In the genomic region with DNA sequence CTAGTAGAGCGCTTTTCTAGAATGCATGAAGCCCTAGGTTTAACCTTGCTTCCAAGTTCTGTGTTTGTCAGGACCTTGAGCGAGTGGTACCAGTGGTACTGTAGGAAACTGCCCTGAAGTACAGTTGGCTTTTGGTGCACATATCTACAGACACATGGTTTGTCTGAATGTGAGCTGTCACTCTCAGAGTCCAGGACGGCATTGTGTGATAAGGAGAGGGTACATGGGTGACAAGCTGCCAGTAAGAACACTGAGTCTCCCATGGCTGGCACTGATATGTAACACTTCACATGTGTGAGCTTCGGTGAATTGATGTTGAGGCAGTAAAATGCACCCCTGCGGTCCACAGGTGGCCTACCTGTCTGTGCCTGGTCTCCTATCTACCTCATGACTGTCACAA, we compare ENCODE assay signal across 21 mouse cellular contexts. TPM values are rescaled to one million over a fixed set of nuclear protein-coding genes. Genes with fewer than 3 reads are reported as not detected.
DNase-seq lines count a peak whose midpoint lies in the region; ATAC-seq and TF ChIP-seq lines count a peak whose summit lies in the region.
"Had no signal": no experiment of that assay in that cellular context is flagged by ENCODE, and none has a peak within 500 bp of the region (broad histone marks: within the 10 kb centered on the region; RNA-seq: fewer than 3 reads in every experiment).

No protein-coding gene starts in this region.

- DNase-seq in forebrain, embryonic 10.5 days (ENCODE audit: extremely low spot score, low spot score): no peak
- no peak for DNase-seq in midbrain, postnatal 0 days (ENCODE audit: low spot score)
- no peak for DNase-seq in urinary bladder, postnatal 25 days (ENCODE audit: low spot score)
- no peak for DNase-seq in left cerebral cortex, adult 2 months (ENCODE audit: extremely low spot score in 1 of 2, low spot score in 2 of 2)
- DNase-seq: cerebellum, postnatal 25 days; gastrocnemius, postnatal 14 days; heart, postnatal 10 days; lung, adult 2 months; lung, postnatal 36 days; right cerebral cortex, postnatal 14 days; thymus, postnatal 4 days had no signal

- H3K27ac ChIP-seq in forebrain, embryonic 12.5 days: 0 out of 2 replicates have a peak overlapping the region, but pooled peaks have one; percentile 8
- H3K27ac ChIP-seq in forebrain, embryonic 10.5 days: no peak overlapping the region
- H3K27ac ChIP-seq in midbrain, embryonic 12.5 days (replicated peaks): peak overlapping the region; percentile 42
- H3K27ac ChIP-seq in midbrain, postnatal 0 days (ENCODE audit: low read depth, low read length): no peak overlapping the region
- H3K27ac ChIP-seq in liver, embryonic 16.5 days (ENCODE audit: low read length): no peak overlapping the region
- H3K27ac ChIP-seq in stomach, embryonic 15.5 days: 0 out of 2 replicates have a peak overlapping the region, but pooled peaks have one; percentile 19
- H3K27ac ChIP-seq in left cerebral cortex, adult 2 months: no peak overlapping the region
- H3K27ac ChIP-seq: embryonic facial prominence, embryonic 10.5 days; kidney, postnatal 0 days; layer of hippocampus, adult 2 months; limb, embryonic 10.5 days; neural tube, embryonic 12.5 days had no signal

- TF ChIP-seq CTCF in midbrain, postnatal 0 days (IDR thresholded peaks at IDR 0.05): no peak
- TF ChIP-seq CTCF in left cerebral cortex, adult 2 months (IDR thresholded peaks at IDR 0.05): no peak

- WGBS in forebrain, embryonic 12.5 days: 93% methylated on average over 5 of the region's 5 CpGs
- 97% methylated on average over 5 of the region's 5 CpGs for WGBS in forebrain, embryonic 10.5 days
- WGBS in midbrain, embryonic 12.5 days: 94% methylated on average over 5 of the region's 5 CpGs
- WGBS in midbrain, postnatal 0 days: 93% methylated on average over 5 of the region's 5 CpGs
- WGBS in liver, embryonic 16.5 days (ENCODE audit: insufficient replicate concordance): 49% methylated on average over 5 of the region's 5 CpGs
- WGBS in stomach, embryonic 15.5 days: 82% methylated on average over 5 of the region's 5 CpGs

- no peak for ATAC-seq in forebrain, embryonic 12.5 days (ENCODE audit: low FRiP score)
- ATAC-seq in midbrain, embryonic 12.5 days (ENCODE audit: low FRiP score, low read depth): no peak
- no peak for ATAC-seq in midbrain, postnatal 0 days (ENCODE audit: low FRiP score)
- peak; percentile 86 for ATAC-seq in liver, embryonic 16.5 days (ENCODE audit: low read depth)
- peak; percentile 27; the same call in 1 of the 2 replicates for ATAC-seq in stomach, embryonic 15.5 days (ENCODE audit: insufficient read depth, low FRiP score, low read depth)
- ATAC-seq: inflammation-experienced regulatory T-cells, adult 6 months had no signal

- no peak overlapping the region for H3K4me2 ChIP-seq in forebrain, embryonic 12.5 days
- no peak overlapping the region for H3K4me2 ChIP-seq in midbrain, embryonic 12.5 days (replicated peaks)
- no peak overlapping the region for H3K4me2 ChIP-seq in midbrain, postnatal 0 days (ENCODE audit: low read depth, low read length, poor library complexity, severe bottlenecking)
- no peak overlapping the region for H3K4me2 ChIP-seq in liver, embryonic 16.5 days (ENCODE audit: low read depth, low read length)
- no peak overlapping the region for H3K4me2 ChIP-seq in stomach, embryonic 15.5 days
- H3K4me2 ChIP-seq: neural tube, embryonic 12.5 days had no signal

- H3K27me3 ChIP-seq in forebrain, embryonic 12.5 days: no peaks in the 10 kb centered on the region
- no peaks in the 10 kb centered on the region for H3K27me3 ChIP-seq in forebrain, embryonic 10.5 days (ENCODE audit: poor library complexity, severe bottlenecking)
- no peaks in the 10 kb centered on the region for H3K27me3 ChIP-seq in midbrain, embryonic 12.5 days
- no peaks in the 10 kb centered on the region for H3K27me3 ChIP-seq in midbrain, postnatal 0 days (ENCODE audit: insufficient read depth, low read length)
- H3K27me3 ChIP-seq in liver, embryonic 16.5 days (ENCODE audit: control insufficient read depth, insufficient read depth, low read depth, low read length): no peaks in the 10 kb centered on the region
- H3K27me3 ChIP-seq in stomach, embryonic 15.5 days (replicated peaks): no peaks in the 10 kb centered on the region
- H3K27me3 ChIP-seq: neural tube, embryonic 12.5 days had no signal

- intact Hi-C loops in left cerebral cortex, adult 2 months (cut with DNase I): no loop called here

- no peaks in the 10 kb centered on the region for H3K9me3 ChIP-seq in forebrain, embryonic 12.5 days
- H3K9me3 ChIP-seq in forebrain, embryonic 10.5 days: no peaks in the 10 kb centered on the region
- H3K9me3 ChIP-seq in midbrain, embryonic 12.5 days: no peaks in the 10 kb centered on the region
- no peaks in the 10 kb centered on the region for H3K9me3 ChIP-seq in midbrain, postnatal 0 days (ENCODE audit: low read length)
- no peaks in the 10 kb centered on the region for H3K9me3 ChIP-seq in liver, embryonic 16.5 days (replicated peaks; ENCODE audit: control insufficient read depth, low read length)
- H3K9me3 ChIP-seq in stomach, embryonic 15.5 days: no peaks in the 10 kb centered on the region
- H3K9me3 ChIP-seq: embryonic facial prominence, embryonic 10.5 days; limb, embryonic 10.5 days; neural tube, embryonic 12.5 days had no signal

- H3K4me3 ChIP-seq in forebrain, embryonic 12.5 days (replicated peaks): no peak overlapping the region
- H3K4me3 ChIP-seq in forebrain, embryonic 10.5 days: no peak overlapping the region
- no peak overlapping the region for H3K4me3 ChIP-seq in midbrain, embryonic 12.5 days
- no peak overlapping the region for H3K4me3 ChIP-seq in midbrain, postnatal 0 days (ENCODE audit: low read depth, low read length)
- no peak overlapping the region for H3K4me3 ChIP-seq in liver, embryonic 16.5 days (ENCODE audit: low read depth, low read length)
- H3K4me3 ChIP-seq in stomach, embryonic 15.5 days (replicated peaks): no peak overlapping the region
- H3K4me3 ChIP-seq in left cerebral cortex, adult 2 months: no peak overlapping the region
- H3K4me3 ChIP-seq: embryonic facial prominence, embryonic 10.5 days; layer of hippocampus, adult 2 months; limb, embryonic 10.5 days; neural tube, embryonic 12.5 days had no signal

- H3K9ac ChIP-seq in forebrain, embryonic 12.5 days: no peak overlapping the region
- H3K9ac ChIP-seq in midbrain, embryonic 12.5 days (replicated peaks): no peak overlapping the region
- H3K9ac ChIP-seq in midbrain, postnatal 0 days (replicated peaks; ENCODE audit: low read length, poor library complexity, severe bottlenecking): no peak overlapping the region
- H3K9ac ChIP-seq in liver, embryonic 16.5 days (ENCODE audit: low read depth, low read length): no peak overlapping the region
- no peak overlapping the region for H3K9ac ChIP-seq in stomach, embryonic 15.5 days
- H3K9ac ChIP-seq: neural tube, embryonic 12.5 days had no signal

- no peaks in the 10 kb centered on the region for H3K4me1 ChIP-seq in forebrain, embryonic 12.5 days
- no peaks in the 10 kb centered on the region for H3K4me1 ChIP-seq in forebrain, embryonic 10.5 days
- no peaks in the 10 kb centered on the region for H3K4me1 ChIP-seq in midbrain, embryonic 12.5 days
- no peaks in the 10 kb centered on the region for H3K4me1 ChIP-seq in midbrain, postnatal 0 days (ENCODE audit: insufficient read depth, low read length)
- H3K4me1 ChIP-seq in liver, embryonic 16.5 days (ENCODE audit: control insufficient read depth, low read depth, low read length): no peaks in the 10 kb centered on the region; the same call in none of the 2 replicates
- H3K4me1 ChIP-seq in stomach, embryonic 15.5 days: no peaks in the 10 kb centered on the region
- H3K4me1 ChIP-seq: embryonic facial prominence, embryonic 10.5 days; limb, embryonic 10.5 days; neural tube, embryonic 12.5 days had no signal

- peaks cover 44% of the 10 kb centered on the region for H3K36me3 ChIP-seq in forebrain, embryonic 12.5 days (replicated peaks)
- peaks cover 73% of the 10 kb centered on the region for H3K36me3 ChIP-seq in forebrain, embryonic 10.5 days (replicated peaks)
- peaks cover 65% of the 10 kb centered on the region for H3K36me3 ChIP-seq in midbrain, embryonic 12.5 days
- H3K36me3 ChIP-seq in midbrain, postnatal 0 days (ENCODE audit: insufficient read depth, low read length): peaks cover 52% of the 10 kb centered on the region
- H3K36me3 ChIP-seq in liver, embryonic 16.5 days (ENCODE audit: control insufficient read depth, insufficient read depth): peaks cover 3% of the 10 kb centered on the region; the same call in 1 of the 2 replicates
- peaks cover 15% of the 10 kb centered on the region for H3K36me3 ChIP-seq in stomach, embryonic 15.5 days

RNA-seq across cellular contexts. Expression of gene Samd13, which starts 55.8 kb away (rescaled TPM):
- polyA plus RNA-seq in forebrain, embryonic 12.5 days (2016; fragmentation: Nextera tagmentation; extraction: Ambion mirVana): 0.91 and 1.1 TPM in 2 replicates
- 0.62 and 1.2 TPM in 2 replicates for polyA plus RNA-seq in forebrain, embryonic 10.5 days (2016; fragmentation: Nextera tagmentation; extraction: Ambion mirVana)
- 0.97 and 1.0 TPM in 2 replicates for polyA plus RNA-seq in midbrain, embryonic 12.5 days (2016; fragmentation: Nextera tagmentation; extraction: Ambion mirVana)
- total RNA-seq in midbrain, postnatal 0 days (2014; rRNA removed): 0.16 and 0.99 TPM in 2 replicates
- 0.23 and 0.31 TPM in 2 replicates for polyA plus RNA-seq in midbrain, postnatal 0 days (2015; fragmentation: Nextera tagmentation; extraction: Ambion mirVana)
- polyA plus RNA-seq in liver, embryonic 16.5 days (2015; fragmentation: Nextera tagmentation; extraction: Ambion mirVana): 0.25 and 0.37 TPM in 2 replicates
- 0.67 and 0.86 TPM in 2 replicates for polyA plus RNA-seq in stomach, embryonic 15.5 days (2015; fragmentation: Nextera tagmentation; extraction: Ambion mirVana)
- total RNA-seq in left cerebral cortex, adult 2 months (2021): under 1 TPM; 0.28 to 0.45 TPM

Comparison
In these comparisons a context has a peak if more than half of its experiments do, and no peak if none do; other contexts are left out.
1. H3K27ac ChIP-seq: peak in forebrain, embryonic 12.5 days (single experiment), midbrain, embryonic 12.5 days (single experiment) and stomach, embryonic 15.5 days (single experiment); none in forebrain, embryonic 10.5 days (single experiment), midbrain, postnatal 0 days (single experiment), liver, embryonic 16.5 days (single experiment) and left cerebral cortex, adult 2 months (single experiment).
2. ATAC-seq: peak in liver, embryonic 16.5 days (single experiment) and stomach, embryonic 15.5 days (single experiment); none in forebrain, embryonic 12.5 days (single experiment), midbrain, embryonic 12.5 days (single experiment) and midbrain, postnatal 0 days (single experiment).